Mouse (Mus musculus) liver, postnatal 0 days (tissue): ENCODE measurements at regions not wholly inside any gene's neighbourhood (a gene's known extent, or its start where the extent isn't known, plus 50 kb on each side); places are given as distances from the start of the nearest gene placed in this dataset.

Source experiments
- CTCF ChIP-seq: sonication (generic); IDR thresholded peaks from 2 replicates; pipeline ENCODE4 v1.5.1; 2016; ENCODE audit warnings: antibody characterized with exemption, low read depth
- EP300 ChIP-seq: IDR thresholded peaks from 2 replicates; pipeline ENCODE4 v1.6.1; 2016; ENCODE audit warnings: antibody characterized with exemption, low read depth, mild to moderate bottlenecking

GRCm38 (mm10) chr12:45710766-45711165 is 636.3 kb upstream of the Stxbp6 start:
- TF ChIP-seq CTCF (no peak), EP300 (no peak)
